Mouse (Mus musculus) inflammation-experienced regulatory T-cells, adult 6 months (primary cell): ENCODE results near the gene Dusp12. TPM values are rescaled to one million over a fixed set of nuclear protein-coding genes. Genes with fewer than 3 reads are reported as not detected.
A peak's percentile ranks its signal among the peaks of the same experiment; 100 is the strongest.

Source experiments
- ATAC-seq: one replicate; pipeline ENCODE4 v1.8.0; 2017
- polyA plus RNA-seq, 3 experiments: library from polyadenylated mRNA; unstranded; fragments of 100-300 nt; shearing (Covaris generic); gene quantifications; one replicate each; pipeline ENCODE4 v1.2.1; 2017

Gene Dusp12
- polyA plus RNA-seq, result 10 to 100 TPM; 11.0 to 16.1 (median 11.7) TPM

DNA sequence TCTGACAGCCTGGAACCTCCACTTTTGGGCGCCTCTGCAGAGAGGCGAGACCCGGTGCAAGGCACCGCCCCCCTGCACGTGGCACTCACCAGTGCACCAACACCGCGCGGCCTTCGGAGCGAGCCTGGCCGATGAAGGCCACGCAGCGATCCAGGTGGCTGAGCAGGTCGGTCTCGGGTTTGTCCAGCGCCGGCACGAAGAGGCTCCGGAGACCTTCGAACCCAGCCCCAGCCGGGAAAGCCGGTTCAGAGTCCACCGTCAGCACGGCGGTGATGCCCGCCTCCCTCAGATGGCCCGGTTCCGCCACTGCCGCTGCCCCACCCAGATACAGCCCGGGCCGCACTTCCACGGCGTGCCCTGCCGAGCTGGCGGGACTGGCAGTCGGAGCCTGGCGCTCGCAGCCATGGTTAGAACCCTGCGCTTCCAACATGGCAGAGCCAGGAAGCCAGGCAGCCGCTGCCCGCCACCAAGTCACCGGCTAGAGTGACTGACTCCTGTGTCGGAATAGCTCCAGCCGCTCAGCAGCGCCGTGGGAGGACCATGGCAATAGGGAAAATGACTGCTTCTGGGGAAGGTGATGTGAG is at the start of gene Dusp12, which contains the start of gene Gm26620:
TSS of gene Dusp12 (minus strand) at position 563 of the 584 bp plus-strand sequence.
TSS of gene Gm26620 (plus strand) at position 88 of the 584 bp plus-strand sequence.
- ATAC-seq, result peak; percentile 97

DNA sequence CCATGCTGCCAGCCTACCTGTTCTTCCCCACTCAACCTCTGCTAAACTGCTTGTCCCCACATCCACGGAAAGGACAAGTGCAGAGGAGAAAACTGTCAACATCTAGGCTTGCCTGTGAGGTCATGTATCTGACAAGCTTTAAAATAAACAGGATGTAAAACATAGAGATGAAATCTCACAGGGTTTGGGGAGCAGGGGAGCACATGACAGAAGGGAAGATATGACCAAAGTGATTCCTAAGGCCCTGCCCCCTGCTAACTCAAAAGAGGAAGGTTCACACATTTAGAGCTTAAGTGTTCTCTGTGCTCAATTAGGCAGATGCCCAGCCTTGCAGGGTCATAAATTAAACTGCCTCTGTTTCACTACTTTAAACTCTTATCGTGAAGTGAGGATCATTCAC is 49.0 kb upstream of the Dusp12 start:
- no peak for ATAC-seq

DNA sequence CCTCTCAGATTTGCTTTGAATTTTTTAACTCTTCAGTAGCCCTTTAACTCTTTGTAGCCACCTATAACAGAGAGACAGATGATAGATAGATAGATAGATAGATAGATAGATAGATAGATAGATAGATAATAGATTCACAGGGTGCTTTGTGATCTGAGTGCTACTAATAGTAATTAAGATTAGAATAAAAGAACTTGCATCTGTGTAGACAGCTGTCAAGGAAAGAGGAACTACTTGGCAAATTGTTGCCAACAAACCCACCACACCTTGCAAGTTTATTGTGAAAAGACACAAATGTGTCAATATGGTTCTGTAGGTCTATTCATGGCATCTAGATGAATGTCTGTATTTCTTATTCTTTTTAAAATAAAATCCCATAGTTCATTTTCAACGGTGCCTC is 48.6 kb upstream of the Dusp12 start:
- no peak for ATAC-seq

DNA sequence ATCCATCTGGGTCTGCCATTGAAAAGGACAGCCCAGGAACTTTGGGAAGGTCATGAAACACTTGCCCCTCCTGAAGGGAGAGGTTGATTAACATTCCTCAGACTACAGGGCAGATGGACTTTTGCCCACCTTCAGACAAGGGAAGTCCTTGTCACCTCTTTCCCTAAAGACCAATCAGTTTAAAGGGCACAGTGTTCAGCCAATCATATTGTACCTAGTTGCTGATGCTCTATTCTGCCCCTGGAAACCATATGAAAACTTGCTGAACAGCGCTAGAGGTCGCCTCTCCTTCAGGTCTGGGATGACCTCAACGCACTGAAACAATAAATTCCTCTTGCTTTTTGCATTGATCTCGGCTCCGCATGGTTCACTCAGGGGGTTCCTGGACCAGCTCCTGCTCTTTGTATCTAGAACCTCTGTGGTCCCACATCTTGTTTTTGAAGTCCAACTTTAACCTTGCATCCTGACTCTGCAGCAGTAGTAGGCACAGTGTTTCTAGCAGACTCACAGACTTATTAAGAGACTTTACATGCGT is 48.1 kb upstream of the Dusp12 start:
- ATAC-seq, result no peak

DNA sequence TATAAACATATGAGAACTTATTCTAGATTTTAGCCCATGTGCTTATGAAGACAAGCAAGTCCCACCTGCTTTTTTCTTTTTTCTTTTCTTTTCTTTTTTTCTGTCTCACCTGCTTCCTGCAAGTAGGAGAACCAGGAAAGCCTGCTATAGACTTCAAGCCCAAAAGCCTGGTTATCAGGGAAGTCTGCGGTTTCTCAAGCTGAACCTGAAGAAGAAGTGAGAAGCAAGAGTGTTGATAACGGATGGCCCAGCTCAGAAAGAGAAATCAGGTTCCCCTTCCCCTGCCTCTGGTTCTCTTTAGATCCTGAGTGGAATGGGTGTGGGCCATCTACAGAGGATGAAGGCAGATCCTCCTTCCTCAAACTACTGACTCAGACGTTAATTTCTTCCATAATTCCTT is 46.7 kb upstream of the Dusp12 start:
- no peak for ATAC-seq

DNA sequence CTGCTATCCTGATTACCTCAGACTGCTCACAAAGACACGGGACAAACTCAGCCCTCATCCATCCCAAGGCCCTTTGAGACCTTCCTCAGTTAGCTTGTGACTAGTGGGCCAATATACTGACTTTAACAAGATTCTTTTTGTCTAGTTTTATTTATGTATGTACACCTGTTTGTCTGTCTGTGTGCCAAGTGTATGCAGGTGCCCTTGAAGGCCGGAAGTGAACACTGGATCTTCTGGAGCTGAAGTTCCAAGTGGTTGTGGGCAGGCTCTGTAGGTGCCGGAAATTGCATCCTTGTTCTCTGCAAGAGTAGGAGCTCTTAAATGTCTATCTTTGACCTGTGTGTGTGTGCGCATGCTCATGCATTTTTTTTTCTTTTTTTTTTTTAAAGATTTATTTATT is 43.9 kb upstream of the Dusp12 start:
- ATAC-seq, result no peak

DNA sequence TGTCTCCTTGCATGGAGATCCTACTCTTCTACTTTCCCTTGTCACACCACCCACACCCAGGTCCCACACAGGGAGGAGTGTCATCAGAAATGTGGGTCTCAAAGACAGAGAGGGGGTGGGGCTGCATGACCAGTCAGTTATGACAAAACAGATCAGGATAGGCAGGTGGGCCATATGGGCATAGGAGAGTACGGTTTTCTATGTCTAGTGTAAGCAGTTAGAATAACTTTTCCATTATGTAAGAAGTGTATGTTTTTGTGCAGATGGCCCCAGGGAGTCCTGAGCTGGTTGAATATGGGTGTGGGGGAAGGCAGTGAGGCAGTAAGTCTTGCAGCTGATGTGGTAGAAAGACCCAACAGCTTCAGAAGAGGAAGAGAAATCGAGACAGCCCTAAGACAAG is 43.1 kb upstream of the Dusp12 start:
- no peak for ATAC-seq

DNA sequence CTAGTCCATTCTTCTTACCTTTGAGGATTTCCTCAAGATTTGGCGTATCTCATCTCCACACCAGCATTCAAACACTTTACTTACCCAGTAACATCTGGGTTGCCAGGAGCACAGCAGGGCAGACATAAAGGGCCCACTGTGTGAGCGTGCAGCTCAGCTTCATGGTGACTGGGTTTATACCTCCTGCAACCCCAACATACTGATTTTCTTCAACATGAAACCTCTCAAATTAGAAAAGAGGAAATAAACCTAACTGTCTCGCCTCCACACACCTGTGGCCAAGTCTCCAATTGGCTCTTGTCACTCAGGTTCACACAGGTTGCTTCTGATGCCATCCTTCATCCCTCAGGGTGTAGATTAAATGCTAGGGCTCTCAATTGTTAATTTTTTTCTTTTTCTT is 42.0 kb upstream of the Dusp12 start, which contains the start of gene Fcrla:
TSS of gene Fcrla (minus strand) at position 206 of the 400 bp plus-strand sequence.
- no peak for ATAC-seq

DNA sequence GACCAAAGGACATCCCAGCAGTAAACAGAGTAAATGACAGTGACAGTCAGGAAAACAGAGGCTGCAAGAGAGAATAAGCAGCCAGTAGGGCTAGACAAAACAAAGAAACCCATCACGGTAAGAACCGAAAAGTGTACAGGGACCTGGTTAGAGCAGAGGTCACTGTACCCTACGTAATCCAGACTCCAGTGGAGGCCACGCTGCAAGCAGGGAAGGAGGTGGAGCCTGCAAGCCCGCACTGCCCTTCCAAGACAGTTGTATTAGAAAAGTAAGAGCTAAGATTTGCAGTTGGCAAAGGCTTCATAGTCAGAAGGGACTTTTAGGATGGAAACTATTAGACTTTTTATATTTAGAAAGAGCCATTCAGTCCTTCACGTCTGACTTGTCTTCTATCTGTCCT is 41.6 kb upstream of the Dusp12 start:
- ATAC-seq, result no peak

DNA sequence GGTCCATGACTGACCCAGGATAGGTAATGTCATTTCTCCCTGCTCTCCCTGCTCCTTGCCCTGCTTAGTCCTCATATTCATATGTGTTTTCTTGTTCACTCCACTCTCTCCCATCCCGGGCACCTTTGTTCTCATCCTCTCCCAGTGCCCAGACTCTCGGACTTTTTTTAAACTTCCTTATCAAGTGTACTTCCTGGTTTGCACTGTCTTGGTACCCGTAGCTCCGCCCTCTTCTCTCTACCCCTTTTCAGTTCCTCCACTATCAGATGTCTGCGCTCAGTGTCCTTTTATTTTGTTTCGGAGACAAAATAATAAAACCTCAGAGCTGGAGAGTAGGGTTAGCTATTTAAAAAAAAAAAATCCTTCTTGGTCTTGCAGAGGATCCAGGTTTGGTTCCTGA is 39.1 kb upstream of the Dusp12 start:
- peak; percentile 48 for ATAC-seq

DNA sequence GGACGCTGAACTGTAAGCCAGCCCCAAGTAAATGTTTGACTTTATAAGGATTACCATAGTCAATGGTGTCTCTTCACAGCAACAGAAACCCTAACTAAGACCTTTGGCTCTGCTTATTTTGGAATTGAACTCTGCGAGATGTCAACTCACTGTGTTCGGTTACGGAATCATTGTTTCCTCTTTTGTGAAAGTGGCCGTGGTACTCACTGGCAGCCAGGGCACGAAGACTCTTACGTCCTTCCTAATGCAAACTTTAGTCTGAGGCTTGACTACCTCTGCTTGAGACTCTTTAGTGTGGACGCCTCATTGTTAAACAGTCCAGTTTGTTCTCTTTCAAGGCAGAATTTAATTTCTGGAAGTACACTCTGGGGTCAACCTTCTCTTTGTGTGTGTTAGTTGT is 34.0 kb upstream of the Dusp12 start:
- no peak for ATAC-seq

DNA sequence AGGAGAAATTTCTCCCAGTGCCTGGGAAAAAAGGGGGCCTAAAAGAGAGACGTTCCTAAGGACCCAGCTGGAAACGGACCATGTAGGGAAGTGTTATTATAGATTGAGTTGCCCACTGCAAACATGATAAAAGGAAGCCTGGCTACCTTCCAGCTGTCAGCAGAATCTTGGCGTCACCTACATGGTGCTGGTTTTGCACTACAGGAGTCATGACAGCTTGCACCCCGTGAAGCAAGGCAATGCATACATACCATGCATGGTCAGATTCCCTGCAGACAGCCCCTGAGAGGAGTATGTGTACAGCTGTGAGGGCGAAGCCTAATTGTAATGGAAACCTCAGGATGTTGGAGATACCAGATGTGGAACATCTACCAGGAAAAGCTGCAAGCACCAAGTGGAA is 30.3 kb upstream of the Dusp12 start:
- no peak for ATAC-seq

DNA sequence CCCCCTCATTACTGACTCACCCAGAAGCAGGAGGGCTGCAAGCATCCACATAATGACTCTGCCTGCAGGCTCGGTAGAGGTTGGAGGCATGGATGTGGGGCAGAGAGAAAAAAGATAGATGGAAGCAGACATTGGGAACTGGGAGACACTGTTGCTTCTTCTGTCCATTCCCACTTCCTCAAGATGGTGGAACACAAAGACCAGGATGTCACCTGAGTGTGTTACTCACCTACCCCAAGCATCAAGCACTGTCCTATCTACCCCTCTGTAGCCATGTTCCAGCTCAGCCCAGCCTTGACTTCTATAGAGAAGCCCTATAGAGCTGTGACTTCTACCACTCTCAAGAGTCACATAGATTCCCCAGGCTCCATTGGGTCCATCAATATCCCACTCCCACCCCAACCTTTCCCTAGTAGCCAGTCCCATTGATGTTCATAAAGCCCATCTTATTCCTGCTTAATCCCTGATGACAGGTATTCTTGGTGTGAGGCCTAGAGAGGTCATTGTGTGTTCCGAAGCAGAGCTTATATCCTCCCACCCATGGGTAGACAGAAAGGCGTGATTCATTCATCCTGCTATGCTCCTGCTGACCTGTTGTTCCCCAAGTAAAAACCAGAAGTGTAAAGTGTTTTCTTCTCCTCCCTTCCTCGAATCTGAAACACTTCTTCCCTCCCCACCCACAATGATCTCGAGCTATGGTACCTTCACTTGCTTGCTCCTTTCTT is 27.7 kb upstream of the Dusp12 start, which contains the start of gene Fcrlb:
TSS of gene Fcrlb (minus strand) at position 51 of the 725 bp plus-strand sequence.
- no peak for ATAC-seq

DNA sequence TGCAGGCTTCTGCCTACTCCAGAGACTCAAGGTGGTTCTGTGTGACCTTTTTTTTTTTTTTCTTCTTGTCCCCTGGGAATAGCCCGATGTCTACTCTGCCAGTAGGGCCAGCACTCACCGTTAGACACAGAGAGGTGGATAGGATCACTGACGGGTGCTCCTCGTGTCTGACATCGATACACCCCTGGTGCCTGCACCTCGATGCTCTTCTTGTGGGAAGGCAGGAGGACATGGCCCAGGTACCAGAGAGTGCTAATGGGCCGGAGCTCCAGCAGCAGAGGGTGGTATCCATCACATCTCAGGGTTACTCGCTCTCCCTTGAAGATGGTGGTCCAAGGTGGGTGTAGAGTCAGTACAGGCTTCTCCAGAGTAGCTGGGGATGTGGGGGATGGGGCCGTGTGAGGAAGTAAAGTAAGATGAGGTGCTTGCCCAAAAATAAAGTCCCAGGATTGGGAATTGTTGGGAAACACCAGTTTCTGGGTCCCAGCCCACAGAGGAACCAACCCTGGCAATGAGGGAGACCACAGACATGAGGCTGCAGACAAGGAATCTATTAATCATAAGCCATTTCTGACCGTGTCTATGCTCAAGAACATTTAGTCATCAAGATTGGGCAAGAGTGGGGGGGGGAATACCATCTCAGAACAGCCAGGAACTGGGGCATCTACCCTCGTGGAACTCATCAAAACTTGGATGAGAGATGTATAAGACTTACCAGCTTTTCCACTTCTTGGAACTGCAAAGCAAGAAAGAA is 26.7 kb upstream of the Dusp12 start:
- no peak for ATAC-seq

DNA sequence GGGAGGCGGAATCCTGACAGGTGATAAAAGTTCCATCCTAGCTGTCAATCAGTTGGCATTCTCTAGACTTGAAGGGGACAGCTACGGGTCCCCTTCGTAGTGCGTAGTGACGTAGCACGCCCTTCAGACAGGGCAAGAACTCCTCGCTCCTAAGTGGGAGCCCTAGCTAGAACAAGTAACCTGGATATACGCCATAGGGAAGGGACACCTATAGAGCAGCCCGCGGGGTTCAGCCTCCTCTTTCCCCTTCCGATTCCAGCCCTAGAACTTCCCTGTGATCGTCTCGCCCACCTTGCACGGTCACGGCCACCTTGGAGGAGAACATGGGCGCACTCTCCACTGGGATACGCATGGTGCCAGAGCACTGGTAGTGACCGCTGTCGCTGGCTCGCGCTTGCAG is 23.0 kb upstream of the Dusp12 start:
- no peak for ATAC-seq

DNA sequence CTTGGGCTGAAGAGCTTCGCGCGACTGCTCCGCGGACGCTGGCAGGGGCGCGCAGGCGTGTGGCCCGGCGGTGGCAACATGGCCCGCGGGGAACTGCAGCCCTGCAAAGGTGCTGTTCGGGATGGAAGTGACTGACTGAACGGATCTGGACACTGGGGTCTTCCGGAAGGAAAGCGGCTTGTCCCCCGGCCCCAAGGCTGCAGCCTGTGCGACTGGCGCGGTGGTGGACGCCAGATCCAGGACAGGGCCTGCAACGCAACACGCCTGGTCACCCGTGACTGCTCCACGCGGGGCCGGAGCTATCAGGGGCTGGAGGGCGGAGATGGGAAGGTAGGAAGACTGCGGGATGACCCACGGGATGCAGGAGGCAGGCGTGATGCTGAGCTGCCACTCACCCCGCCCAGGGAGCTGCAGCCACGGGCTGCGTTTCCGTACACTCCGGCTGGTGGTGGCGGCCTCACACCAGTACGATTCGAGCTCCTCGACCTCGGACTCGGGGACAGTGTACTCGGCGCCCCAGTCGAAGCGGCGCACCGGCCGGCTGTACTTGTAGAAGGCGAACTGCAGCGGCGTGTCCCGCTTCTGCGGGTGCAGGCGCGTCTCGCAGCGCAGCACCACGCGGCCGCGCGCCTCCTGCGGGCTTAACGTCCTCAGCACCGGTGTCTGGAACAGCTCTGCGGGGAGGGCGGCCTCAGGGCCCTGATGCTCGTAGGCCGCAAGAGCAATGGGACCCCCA is 22.3 kb upstream of the Dusp12 start:
- ATAC-seq, result no peak

DNA sequence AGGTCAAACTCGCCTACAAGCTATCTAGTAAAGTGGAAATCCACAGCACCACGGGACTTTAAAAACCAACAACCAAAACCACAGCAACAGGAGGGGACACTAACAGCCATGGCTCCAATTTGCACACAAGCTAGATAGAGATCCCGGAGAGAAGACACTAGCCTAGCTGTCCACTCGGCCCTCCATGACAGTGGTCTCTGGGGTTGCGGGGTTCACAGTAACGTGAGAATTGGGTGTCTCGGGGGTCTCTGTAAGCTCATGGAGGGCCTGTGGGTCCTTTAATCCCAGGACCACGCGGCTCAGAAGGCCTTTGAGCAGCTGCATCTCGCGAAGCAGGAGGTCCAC is 21.7 kb upstream of the Dusp12 start:
- no peak for ATAC-seq

DNA sequence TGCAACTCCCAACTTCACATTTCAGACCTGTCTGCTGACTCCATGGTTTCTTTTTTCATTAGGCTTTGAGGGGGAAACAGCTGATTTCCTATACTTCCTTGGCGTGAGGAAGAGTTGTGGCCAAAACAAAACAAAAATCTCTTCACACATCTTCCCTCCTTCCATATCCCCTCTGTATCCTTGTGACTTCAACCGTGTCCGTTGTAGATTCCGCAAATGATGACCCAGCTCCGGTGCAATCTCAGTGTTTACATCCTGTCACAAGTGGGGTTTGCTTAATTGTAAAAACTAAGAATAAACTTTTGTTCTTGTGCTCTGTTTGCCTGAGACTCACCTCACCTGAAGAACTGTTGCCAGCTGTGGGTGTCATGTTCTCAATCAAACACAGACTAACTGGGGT is 18.1 kb upstream of the Dusp12 start:
- no peak for ATAC-seq

DNA sequence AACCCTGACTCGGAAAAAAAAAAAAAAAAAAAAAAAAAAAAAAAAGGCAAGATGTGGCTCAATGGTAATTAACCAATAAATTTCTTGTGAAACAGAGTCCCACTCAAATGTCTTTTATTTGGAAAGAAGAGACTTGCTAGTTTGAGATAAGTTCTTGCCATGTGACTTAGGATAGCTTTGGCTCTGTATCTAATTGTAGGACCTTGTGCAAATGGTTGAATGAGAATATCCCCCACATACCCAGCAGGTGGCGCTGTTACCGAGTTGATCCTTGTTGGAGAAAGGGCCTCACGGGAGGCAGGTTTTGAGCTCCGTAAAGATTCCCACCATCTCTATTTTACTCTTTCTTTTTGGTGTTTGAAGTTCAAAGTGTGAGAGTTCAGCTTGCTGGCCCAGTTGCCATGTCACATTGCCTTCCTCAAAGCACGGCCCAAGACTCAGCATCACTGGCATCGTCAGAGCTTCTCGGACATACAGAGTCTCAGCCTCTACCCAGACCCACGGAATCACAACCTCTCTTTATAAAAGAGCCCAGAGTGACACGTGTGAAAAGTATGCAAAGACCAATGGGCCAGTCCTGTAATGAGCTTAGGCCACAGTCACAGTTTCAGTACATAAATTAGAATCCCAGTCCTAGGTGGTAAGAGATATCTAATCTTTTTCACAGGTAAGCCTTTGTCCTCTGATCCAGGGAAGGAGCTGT is 16.3 kb upstream of the Dusp12 start:
- ATAC-seq, result peak; percentile 67

DNA sequence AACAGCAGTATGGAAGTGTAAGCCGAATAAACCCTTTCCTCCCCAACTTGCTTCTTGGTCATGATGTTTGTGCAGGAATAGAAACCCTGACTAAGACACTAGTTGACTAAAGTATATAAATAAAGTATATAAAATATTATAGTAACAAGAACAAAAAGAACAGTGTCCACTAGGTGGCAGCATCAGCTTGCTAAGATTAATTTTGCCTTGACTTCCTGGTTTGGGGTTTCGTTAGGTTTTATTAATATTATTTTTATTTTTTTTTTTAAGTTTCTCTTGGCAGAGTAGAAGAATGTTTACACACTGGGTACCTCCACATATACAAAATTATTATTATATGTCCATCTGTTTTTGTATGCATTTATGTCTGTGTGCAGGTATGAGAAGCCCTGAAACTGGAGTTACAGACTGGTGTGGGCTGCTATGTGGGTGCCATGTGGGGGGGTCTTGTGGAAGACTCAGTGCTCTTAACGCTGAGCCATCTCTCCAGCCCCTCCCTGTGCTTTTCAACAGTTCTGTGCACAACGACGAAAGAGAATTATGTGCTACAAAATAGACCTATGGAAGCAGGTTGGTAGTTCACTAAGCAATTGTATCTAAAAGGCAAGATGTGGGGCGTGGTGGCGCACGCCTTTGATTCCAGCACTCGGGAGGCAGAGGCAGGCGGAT is 15.6 kb upstream of the Dusp12 start:
- ATAC-seq, result peak; percentile 55

DNA sequence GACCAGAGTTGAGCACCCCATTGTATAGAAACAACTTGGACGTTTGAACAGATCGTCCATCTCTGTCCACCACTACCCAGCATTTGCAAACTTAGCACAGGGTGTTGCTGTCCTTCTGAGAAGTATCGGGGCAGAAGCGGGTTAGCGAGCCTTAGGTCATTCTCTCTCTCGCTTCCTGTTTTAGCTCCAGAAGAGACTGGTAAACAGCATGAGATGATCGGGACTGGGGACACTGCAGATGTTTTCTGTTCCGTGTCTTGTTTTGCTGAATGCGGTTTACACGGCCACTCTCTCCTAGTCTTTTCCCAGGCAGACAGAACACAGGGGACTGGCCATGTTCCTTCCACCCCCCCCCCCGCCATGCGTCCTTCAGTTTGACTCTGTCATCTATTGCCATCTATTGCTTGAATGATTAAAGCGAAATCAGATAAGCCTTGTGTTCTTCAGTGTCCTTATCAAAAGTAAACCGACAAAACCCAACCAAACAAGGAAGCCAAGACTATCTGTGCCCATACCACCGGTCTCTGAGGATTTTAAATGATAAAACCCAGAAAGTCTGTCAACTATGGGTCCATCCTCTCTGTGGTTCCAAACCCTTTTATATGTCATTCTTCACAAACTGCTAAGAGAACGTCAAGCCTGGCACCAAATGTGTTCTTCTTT is 13.2 kb upstream of the Dusp12 start:
- ATAC-seq, result no peak
